Mouse (Mus musculus) heart, adult 8-10 months (tissue): ENCODE measurements around the gene Sltm. TPM values are rescaled to one million over a fixed set of nuclear protein-coding genes. Genes with fewer than 3 reads are reported as not detected.

ENCODE experiments used
- total RNA-seq, 4 experiments: library from RNA; stranded (reverse); gene quantifications; 2 replicates each; pipeline ENCODE4 v1.2.4; 2022

Gene Sltm
- total RNA-seq, 4 experiments from 2014 or later, result 16.0 to 23.0 (median 19.9) TPM

Other genes with a start within 250 kb of the Sltm start
- 1 to 10 TPM in 1 of 4 experiments, under 1 TPM in 3; 0.41 to 1.0 (median 0.53) TPM for gene Ccnb2, start 121.2 kb upstream of the Sltm start, total RNA-seq
- 10 to 100 TPM; 16.2 to 21.6 (median 19.5) TPM for gene Rnf111, start 39.0 kb upstream of the Sltm start, total RNA-seq
- gene Gm10642, start 113.5 kb downstream of the Sltm start, total RNA-seq, result under 1 TPM in 3 of 4 experiments, not detected in 1; 0.27 to 0.62 (median 0.38) TPM
- 10 to 100 TPM; 32.6 to 36.5 (median 33.9) TPM for gene Mindy2, start 114.4 kb downstream of the Sltm start, total RNA-seq
- gene Adam10, start 136.2 kb downstream of the Sltm start, total RNA-seq, result 10 to 100 TPM; 33.3 to 40.0 (median 36.2) TPM